Mouse (Mus musculus) testis, postnatal 10 days (tissue): Measurements from ENCODE around the gene Sval3.

Source experiments
- DNase-seq: peaks from one replicate; pipeline ENCODE4 v3.0.0; 2021; ENCODE audit warnings: low spot score

The Sval3 gene

DNA sequence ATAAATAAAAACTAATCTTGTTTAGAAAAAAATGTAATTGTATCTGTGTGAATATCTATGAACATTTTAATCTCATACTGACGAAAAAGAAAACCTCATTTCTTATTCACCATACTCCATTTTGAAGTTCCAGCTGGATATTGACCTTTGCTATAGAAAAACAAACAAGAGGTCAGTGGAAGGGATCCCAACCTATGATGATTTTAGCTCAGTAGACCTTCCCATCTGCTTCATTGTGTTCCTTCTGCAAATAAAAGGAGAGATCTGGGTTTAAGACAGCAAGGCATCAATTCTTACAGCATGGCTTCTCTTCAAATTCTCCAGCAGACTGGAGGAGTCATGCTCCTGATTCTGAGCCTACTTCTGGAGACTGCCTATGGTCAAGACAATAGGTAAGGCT, at the start of gene Sval3:
Gene Sval3, plus strand, starts transcription at position 301 of the 400 bp plus-strand sequence.
- no peak for DNase-seq

DNA sequence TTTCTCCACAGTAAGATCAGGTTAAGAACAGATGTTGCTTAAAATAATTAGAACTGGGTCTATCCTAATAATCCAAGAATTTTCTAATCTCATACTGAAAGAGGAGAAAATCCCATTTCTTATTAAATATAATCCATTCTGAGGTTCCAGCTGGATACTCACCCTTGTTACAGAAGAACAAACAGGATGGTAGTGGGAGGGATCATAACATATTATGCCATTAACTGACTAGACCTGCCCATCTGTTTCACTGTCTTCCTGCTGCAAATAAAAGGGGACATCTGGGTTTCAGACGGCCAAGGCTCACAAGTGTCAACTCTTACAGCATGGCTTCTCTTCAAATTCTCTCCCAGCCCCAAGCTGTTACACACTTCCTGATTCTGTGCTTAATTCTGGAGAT, 16.6 kb upstream of the Sval3 start, which contains the start of gene Sval1:
Gene Sval1, plus strand, starts transcription at position 301 of the 400 bp plus-strand sequence.
- DNase-seq: no peak
